Mouse (Mus musculus): ENCODE data around the gene Tyms. TPM values are rescaled to one million over a fixed set of nuclear protein-coding genes. Genes with fewer than 3 reads are reported as not detected.

Tyms gene
- 10 to 100 TPM; 20.2 to 20.5 TPM for total RNA-seq (2021)

DNA sequence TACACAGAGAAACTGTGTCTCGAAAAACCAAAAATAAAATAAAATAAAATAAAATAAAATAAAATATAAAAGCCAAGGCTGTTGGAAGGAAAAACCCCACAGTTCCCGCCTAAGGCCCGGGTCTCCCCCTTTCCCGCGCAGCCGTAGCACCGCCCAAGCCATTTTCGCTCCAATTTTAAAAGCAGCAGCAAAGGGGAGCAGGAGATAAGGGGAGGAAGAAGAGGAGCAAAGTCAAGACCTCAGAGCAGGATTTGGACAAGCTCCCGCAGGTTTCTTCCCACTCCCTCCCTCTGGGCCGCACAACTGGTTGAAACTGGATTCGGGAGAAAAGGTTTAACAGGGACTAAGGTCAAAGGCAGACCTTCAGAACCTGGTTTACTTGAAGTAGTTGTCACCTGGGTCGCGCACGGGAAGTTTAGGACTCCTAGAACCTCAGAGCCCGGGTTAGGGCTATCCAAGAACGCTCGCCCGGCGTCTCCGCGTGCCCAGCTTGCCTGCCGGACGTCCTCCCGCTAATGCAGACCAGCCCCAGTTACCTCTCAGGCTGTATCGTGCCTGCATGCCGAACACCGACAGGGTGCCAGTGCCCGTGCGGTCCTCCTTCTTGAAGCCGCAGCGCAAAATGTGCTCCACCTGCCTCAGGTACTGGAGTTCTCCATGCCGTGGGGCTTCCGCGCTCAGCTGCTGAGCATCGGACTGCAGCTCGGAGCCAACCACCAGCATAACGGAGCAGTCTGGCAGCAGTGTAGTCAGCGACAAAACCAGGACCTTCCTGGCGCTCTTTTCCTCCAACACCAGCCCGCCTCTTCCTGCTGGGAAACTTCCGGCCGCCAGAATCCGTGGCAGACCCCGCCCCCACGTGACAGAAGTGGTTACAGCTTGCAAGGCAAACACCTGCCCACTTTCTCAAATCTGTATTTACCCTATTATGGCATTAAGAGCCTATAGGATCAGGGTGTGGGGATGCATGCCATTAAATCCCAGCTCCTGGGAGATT is at the start of gene Tyms:
Tyms (minus strand) TSS at position 793 of the 997 bp plus-strand sequence.
- intact Hi-C loops (cut with DNase I), result loop anchor here (5.0 kb wide), 1 partner anchor 246 kb away; no protein-coding TSS in a partner anchor
- peak; percentile 85 to 86 for DNase-seq

- no peak for DNase-seq
- intact Hi-C loops (cut with DNase I), result no loop called here
These were observed 49.1 kb upstream of the Tyms start for GRCm38 (mm10) chr5:30122481-30122880.

- no peak for DNase-seq
- intact Hi-C loops (cut with DNase I), result no loop called here
These were observed 46.7 kb upstream of the Tyms start for GRCm38 (mm10) chr5:30120106-30120505.

DNA sequence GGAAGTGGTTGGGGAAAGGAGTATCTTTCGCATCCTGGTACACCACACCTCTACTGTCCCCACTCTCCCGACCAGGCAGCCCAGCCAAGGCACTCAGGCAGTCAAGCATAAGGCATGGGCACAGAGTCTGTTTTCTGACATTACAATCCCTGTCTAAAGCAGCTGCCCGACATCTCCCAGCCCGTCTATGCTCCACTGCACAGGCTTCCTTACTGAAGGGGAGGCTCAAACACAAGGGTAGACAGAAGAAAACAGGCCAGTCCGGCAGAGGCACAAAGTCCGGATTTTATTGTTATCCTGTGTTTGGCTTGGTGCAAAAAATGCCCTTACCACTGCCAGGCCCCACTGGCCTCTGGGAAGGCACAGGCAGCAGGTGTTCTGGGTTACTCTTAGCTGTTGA is 45.7 kb upstream of the Tyms start:
- DNase-seq, result no peak
- intact Hi-C loops (cut with DNase I), result loop anchor here (10.0 kb wide), 1 partner anchor 294 kb away; no protein-coding TSS in a partner anchor

DNA sequence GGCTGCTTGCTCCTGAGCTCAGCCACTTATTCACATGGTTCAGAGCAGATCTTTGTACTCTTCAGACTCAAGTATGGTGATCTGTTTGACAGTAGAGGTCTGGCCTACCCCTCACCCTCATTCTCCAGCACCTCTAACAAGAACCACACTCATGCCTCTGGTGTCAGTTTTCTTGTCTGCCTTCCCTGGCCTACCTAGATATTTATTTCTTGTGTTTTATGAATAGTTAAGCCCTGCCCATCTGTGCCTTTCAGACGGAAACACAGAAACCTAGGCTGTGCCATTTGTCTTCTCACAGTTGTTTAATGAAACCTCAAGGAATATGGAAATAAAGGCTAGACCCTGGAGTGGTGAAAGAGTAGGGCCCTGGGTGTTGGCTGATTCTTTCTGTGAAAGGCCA is 44.6 kb upstream of the Tyms start:
- intact Hi-C loops (cut with DNase I), result loop anchor here (10.0 kb wide), 1 partner anchor 293 kb away; no protein-coding TSS in a partner anchor

GRCm38 (mm10) chr5:30115718-30116117 is 42.3 kb upstream of the Tyms start:
- intact Hi-C loops (cut with DNase I), result loop anchor here (10.0 kb wide), 1 partner anchor 291 kb away; no protein-coding TSS in a partner anchor
- DNase-seq, result no peak

More for the DNA sequence above, 44.6 kb upstream of the Tyms start:
- no peak for DNase-seq

DNA sequence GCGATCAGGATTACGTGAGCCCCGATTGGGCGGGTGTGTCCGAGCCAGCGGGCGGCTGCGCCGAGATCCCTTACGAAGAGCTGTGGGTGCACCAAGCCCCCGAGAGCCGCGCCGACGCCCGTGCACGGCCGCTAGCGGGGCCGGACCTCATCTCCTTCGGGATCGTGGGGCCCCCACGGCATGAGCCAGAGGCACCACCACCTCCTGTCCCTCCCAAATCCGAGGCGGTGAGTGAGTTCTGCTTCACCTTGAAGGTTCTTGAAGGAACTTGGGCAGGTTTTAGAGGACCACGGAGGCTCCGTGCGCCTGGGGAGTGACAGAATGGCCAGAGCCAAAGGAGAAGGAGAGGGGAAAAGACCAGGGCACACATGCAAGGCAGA is 41.3 kb upstream of the Tyms start:
- DNase-seq, result no peak
- intact Hi-C loops (cut with DNase I), result loop anchor here (10.0 kb wide), 1 partner anchor 290 kb away; no protein-coding TSS in a partner anchor

GRCm38 (mm10) chr5:30113881-30114760 is 40.7 kb upstream of the Tyms start:
- DNase-seq, result peak; percentile 85 to 89
- intact Hi-C loops (cut with DNase I), result loop anchor here (10.0 kb wide), 1 partner anchor 289 kb away; no protein-coding TSS in a partner anchor

DNA sequence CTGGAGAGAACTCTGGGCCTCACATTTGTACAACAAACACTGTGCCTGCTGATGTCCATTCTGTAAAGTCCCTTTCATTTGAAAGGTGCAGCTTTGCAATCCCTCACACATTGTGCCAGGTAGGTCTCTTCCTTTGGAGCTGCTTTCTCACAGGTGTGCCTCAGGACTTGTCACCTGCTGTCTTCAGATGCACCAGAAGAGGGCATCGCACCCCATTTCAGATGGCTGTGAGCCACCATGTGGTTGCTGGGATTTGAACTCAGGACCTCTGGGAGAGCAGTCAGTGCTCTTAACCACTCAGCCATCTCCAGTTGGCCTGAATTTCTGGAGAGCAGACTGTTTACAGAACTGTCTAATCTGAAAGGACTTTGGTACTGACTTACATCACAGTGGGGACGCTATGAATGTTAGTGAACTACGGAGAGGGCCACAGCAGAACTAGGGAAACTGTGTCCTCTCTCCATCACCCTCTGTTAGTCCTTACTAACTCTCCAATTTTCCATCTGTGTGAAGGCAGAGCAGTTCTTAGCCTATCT is 39.2 kb upstream of the Tyms start:
- intact Hi-C loops (cut with DNase I), result loop anchor here (10.0 kb wide), 1 partner anchor 288 kb away; no protein-coding TSS in a partner anchor
- DNase-seq, result no peak

GRCm38 (mm10) chr5:30111771-30112170 is 38.4 kb upstream of the Tyms start:
- intact Hi-C loops (cut with DNase I), result loop anchor here (10.0 kb wide), 1 partner anchor 287 kb away; no protein-coding TSS in a partner anchor
- DNase-seq, result no peak

GRCm38 (mm10) chr5:30111126-30111525 is 37.7 kb upstream of the Tyms start:
- intact Hi-C loops (cut with DNase I), result loop anchor here (10.0 kb wide), 1 partner anchor 286 kb away; no protein-coding TSS in a partner anchor

GRCm38 (mm10) chr5:30110371-30111060 is 37.1 kb upstream of the Tyms start:
- no peak for DNase-seq

More at GRCm38 (mm10) chr5:30111126-30111525, 37.7 kb upstream of the Tyms start:
- peak; percentile 61 to 71 for DNase-seq

DNA sequence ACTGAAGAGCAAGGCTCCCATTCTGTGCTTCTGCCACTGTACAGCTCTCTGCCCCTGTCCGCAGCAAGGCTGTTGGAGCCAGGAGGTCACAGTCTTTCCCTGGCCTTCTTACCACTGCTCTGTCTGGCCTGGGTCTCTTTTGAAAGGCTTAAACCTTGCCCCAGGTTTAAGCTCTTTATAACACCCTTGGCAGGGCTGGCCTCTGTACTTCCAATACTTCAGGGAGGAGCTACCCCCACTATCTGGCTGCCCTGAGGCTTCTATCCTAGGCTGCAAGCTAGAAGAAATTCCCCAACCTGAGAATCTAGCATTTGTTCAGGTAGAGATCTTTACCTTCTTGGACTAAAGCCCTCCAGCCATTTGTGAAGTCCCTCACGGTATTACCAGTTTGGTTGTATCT is 36.5 kb upstream of the Tyms start:
- intact Hi-C loops (cut with DNase I), result loop anchor here (10.0 kb wide), 1 partner anchor 285 kb away; no protein-coding TSS in a partner anchor
- DNase-seq, result no peak

More at GRCm38 (mm10) chr5:30110371-30111060, 37.1 kb upstream of the Tyms start:
- intact Hi-C loops (cut with DNase I), result loop anchor here (10.0 kb wide), 1 partner anchor 286 kb away; no protein-coding TSS in a partner anchor

DNA sequence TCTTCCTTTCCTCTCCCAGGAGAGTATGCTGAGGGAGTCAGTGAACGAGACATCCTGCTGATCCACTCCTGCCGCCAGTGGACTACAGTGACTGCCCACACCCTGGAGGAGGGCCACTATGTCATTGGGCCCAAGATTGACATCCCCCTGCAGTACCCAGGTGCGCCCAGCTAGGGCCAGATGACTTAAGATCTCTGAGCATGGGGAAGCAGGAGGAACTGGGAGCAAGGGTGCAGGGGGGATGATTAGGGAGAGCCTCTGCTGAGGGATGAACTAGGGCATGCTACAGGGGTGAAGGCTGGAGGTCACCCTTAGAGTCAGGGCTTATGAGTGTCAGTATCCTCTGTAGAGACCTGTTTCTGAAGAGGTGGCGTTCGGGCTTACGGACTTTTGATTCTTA is 34.8 kb upstream of the Tyms start:
- intact Hi-C loops (cut with DNase I), result no loop called here
- DNase-seq, result no peak

DNA sequence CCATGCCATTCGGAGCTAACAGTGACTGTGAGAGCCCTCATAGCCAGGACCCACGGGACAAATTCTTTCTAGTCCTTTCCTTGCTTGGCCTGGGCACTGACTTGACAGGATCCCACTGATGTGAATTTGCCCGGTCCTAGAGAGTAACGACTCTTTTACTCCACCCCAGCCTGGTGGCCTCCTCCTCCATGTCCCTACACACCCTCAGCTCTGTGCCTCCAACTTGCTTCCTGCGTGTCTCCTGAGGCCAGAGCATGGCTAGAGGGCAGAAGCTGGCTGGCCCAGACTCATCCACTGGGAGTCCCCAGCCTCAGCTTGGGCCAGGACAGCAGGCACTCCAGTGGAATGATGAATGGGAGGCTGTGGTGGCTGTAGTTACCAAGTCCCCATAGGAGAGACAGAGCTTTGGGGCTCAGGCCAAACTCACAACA is 34.2 kb upstream of the Tyms start:
- DNase-seq, result no peak
- intact Hi-C loops (cut with DNase I), result no loop called here

GRCm38 (mm10) chr5:30107186-30107585 is 33.8 kb upstream of the Tyms start:
- intact Hi-C loops (cut with DNase I), result no loop called here
- no peak for DNase-seq

GRCm38 (mm10) chr5:30106756-30107155 is 33.3 kb upstream of the Tyms start:
- intact Hi-C loops (cut with DNase I), result no loop called here
- no peak for DNase-seq

- DNase-seq, result no peak
- intact Hi-C loops (cut with DNase I), result no loop called here
These were observed 32.4 kb upstream of the Tyms start, which contains the start of gene 3110082J24Rik for GRCm38 (mm10) chr5:30105668-30106300. 3110082J24Rik (minus strand) TSS chr5:30106086.

Data from heart, postnatal 10 days (tissue).